Mouse (Mus musculus): ENCODE measurements at regions not wholly inside any gene's neighbourhood (a gene's known extent, or its start where the extent isn't known, plus 50 kb on each side); places are given as distances from the start of the nearest gene placed in this dataset.

GRCm38 (mm10) chr15:13303456-13303855, 130.0 kb upstream of the Cdh6 start:
- 80% methylated on average over 7 of the region's 7 CpGs for WGBS
- H3K4me2 ChIP-seq (replicated peaks; ENCODE audit: low read depth) = no peak overlapping the region
- no peak overlapping the region for H3K4me3 ChIP-seq (ENCODE audit: low read depth, low read length)
- H3K36me3 ChIP-seq (ENCODE audit: control insufficient read depth, insufficient read depth) = no peaks in the 10 kb centered on the region
- no peaks in the 10 kb centered on the region for H3K4me1 ChIP-seq (replicated peaks; ENCODE audit: control insufficient read depth, insufficient read depth, low read length)
- no peak for TF ChIP-seq CTCF (IDR thresholded peaks at IDR 0.05; ENCODE audit: low read depth)
- ATAC-seq = no peak
- H3K27ac ChIP-seq (ENCODE audit: low read depth, low read length) = no peak overlapping the region
- H3K27me3 ChIP-seq (replicated peaks; ENCODE audit: control insufficient read depth, insufficient read depth, low read length) = no peaks in the 10 kb centered on the region
- H3K9me3 ChIP-seq (ENCODE audit: control insufficient read depth) = no peaks in the 10 kb centered on the region
- H3K9ac ChIP-seq (ENCODE audit: low read depth, low read length) = no peak overlapping the region

- Histone ChIP-seq H3K9me3 (ENCODE audit: control insufficient read depth) (no peaks in the 10 kb centered on the region), H3K4me3 (ENCODE audit: low read depth, low read length) (no peak overlapping the region), H3K4me2 (replicated peaks; ENCODE audit: low read depth) (no peak overlapping the region), H3K27ac (ENCODE audit: low read depth, low read length) (no peak overlapping the region), H3K9ac (ENCODE audit: low read depth, low read length) (no peak overlapping the region), H3K4me1 (replicated peaks; ENCODE audit: control insufficient read depth, insufficient read depth, low read length) (no peaks in the 10 kb centered on the region), H3K27me3 (replicated peaks; ENCODE audit: control insufficient read depth, insufficient read depth, low read length) (no peaks in the 10 kb centered on the region), H3K36me3 (ENCODE audit: control insufficient read depth, insufficient read depth) (no peaks in the 10 kb centered on the region)
- 84% methylated on average over 6 of the region's 6 CpGs for WGBS
- TF ChIP-seq CTCF (IDR thresholded peaks at IDR 0.05; ENCODE audit: low read depth) = no peak
- no peak for ATAC-seq
Measured at GRCm38 (mm10) chr15:13302672-13303071, 129.2 kb upstream of the Cdh6 start.

- 55% methylated on average over 6 of the region's 6 CpGs for whole genome bisulfite sequencing
- no peaks in the 10 kb centered on the region for H3K9me3 ChIP-seq (ENCODE audit: control insufficient read depth)
- H3K36me3 ChIP-seq (ENCODE audit: control insufficient read depth, insufficient read depth) = no peaks in the 10 kb centered on the region
- TF ChIP-seq CTCF (IDR thresholded peaks at IDR 0.05; ENCODE audit: low read depth) = no peak
- H3K9ac ChIP-seq (ENCODE audit: low read depth, low read length) = no peak overlapping the region
- no peak for ATAC-seq
- no peak overlapping the region for H3K4me2 ChIP-seq (replicated peaks; ENCODE audit: low read depth)
- H3K4me1 ChIP-seq (replicated peaks; ENCODE audit: control insufficient read depth, insufficient read depth, low read length) = no peaks in the 10 kb centered on the region
- H3K27me3 ChIP-seq (replicated peaks; ENCODE audit: control insufficient read depth, insufficient read depth, low read length) = no peaks in the 10 kb centered on the region
- H3K4me3 ChIP-seq (ENCODE audit: low read depth, low read length) = no peak overlapping the region
- H3K27ac ChIP-seq (ENCODE audit: low read depth, low read length) = no peak overlapping the region
Measured at GRCm38 (mm10) chr15:13296967-13297366, 123.5 kb upstream of the Cdh6 start.

- H3K4me2 ChIP-seq (replicated peaks; ENCODE audit: low read depth) = no peak overlapping the region
- H3K4me3 ChIP-seq (ENCODE audit: low read depth, low read length) = no peak overlapping the region
- no peak for ATAC-seq
- H3K9ac ChIP-seq (ENCODE audit: low read depth, low read length) = no peak overlapping the region
- H3K9me3 ChIP-seq (ENCODE audit: control insufficient read depth) = no peaks in the 10 kb centered on the region
- 85% methylated on average over 3 of the region's 3 CpGs for WGBS
- H3K36me3 ChIP-seq (ENCODE audit: control insufficient read depth, insufficient read depth) = no peaks in the 10 kb centered on the region
- H3K27me3 ChIP-seq (replicated peaks; ENCODE audit: control insufficient read depth, insufficient read depth, low read length) = no peaks in the 10 kb centered on the region
- H3K4me1 ChIP-seq (replicated peaks; ENCODE audit: control insufficient read depth, insufficient read depth, low read length) = no peaks in the 10 kb centered on the region
- no peak for TF ChIP-seq CTCF (IDR thresholded peaks at IDR 0.05; ENCODE audit: low read depth)
- no peak overlapping the region for H3K27ac ChIP-seq (ENCODE audit: low read depth, low read length)
Measured at GRCm38 (mm10) chr15:13289064-13289463, 115.6 kb upstream of the Cdh6 start.

- WGBS = 66% methylated on average over 11 of the region's 11 CpGs
- no peaks in the 10 kb centered on the region for H3K9me3 ChIP-seq (ENCODE audit: control insufficient read depth)
- H3K27ac ChIP-seq (ENCODE audit: low read depth, low read length) = no peak overlapping the region
- ATAC-seq = no peak
- H3K27me3 ChIP-seq (replicated peaks; ENCODE audit: control insufficient read depth, insufficient read depth, low read length) = no peaks in the 10 kb centered on the region
- no peaks in the 10 kb centered on the region for H3K4me1 ChIP-seq (replicated peaks; ENCODE audit: control insufficient read depth, insufficient read depth, low read length)
- H3K36me3 ChIP-seq (ENCODE audit: control insufficient read depth, insufficient read depth) = no peaks in the 10 kb centered on the region
- no peak for TF ChIP-seq CTCF (IDR thresholded peaks at IDR 0.05; ENCODE audit: low read depth)
- no peak overlapping the region for H3K9ac ChIP-seq (ENCODE audit: low read depth, low read length)
- H3K4me2 ChIP-seq (replicated peaks; ENCODE audit: low read depth) = peak overlapping the region; percentile 14; the same call in 1 of the 2 replicates
- H3K4me3 ChIP-seq (ENCODE audit: low read depth, low read length) = no peak overlapping the region
Measured at GRCm38 (mm10) chr15:13287878-13288277, 114.4 kb upstream of the Cdh6 start.

- H3K9me3 ChIP-seq (ENCODE audit: control insufficient read depth) = no peaks in the 10 kb centered on the region
- H3K4me1 ChIP-seq (replicated peaks; ENCODE audit: control insufficient read depth, insufficient read depth, low read length) = no peaks in the 10 kb centered on the region
- H3K27ac ChIP-seq (ENCODE audit: low read depth, low read length) = no peak overlapping the region
- no peak for ATAC-seq
- no peak overlapping the region for H3K9ac ChIP-seq (ENCODE audit: low read depth, low read length)
- H3K4me3 ChIP-seq (ENCODE audit: low read depth, low read length) = no peak overlapping the region
- H3K27me3 ChIP-seq (replicated peaks; ENCODE audit: control insufficient read depth, insufficient read depth, low read length) = no peaks in the 10 kb centered on the region
- WGBS = 59% methylated on average over 3 of the region's 3 CpGs
- no peak overlapping the region for H3K4me2 ChIP-seq (replicated peaks; ENCODE audit: low read depth)
- TF ChIP-seq CTCF (IDR thresholded peaks at IDR 0.05; ENCODE audit: low read depth) = no peak
- no peaks in the 10 kb centered on the region for H3K36me3 ChIP-seq (ENCODE audit: control insufficient read depth, insufficient read depth)
Measured at GRCm38 (mm10) chr15:13285355-13285754, 111.9 kb upstream of the Cdh6 start.

GRCm38 (mm10) chr15:13284219-13284618, 110.7 kb upstream of the Cdh6 start:
- no peak for ATAC-seq
- H3K27me3 ChIP-seq (replicated peaks; ENCODE audit: control insufficient read depth, insufficient read depth, low read length) = no peaks in the 10 kb centered on the region
- H3K9me3 ChIP-seq (ENCODE audit: control insufficient read depth) = no peaks in the 10 kb centered on the region
- 81% methylated on average over 2 of the region's 2 CpGs for WGBS
- no peak for TF ChIP-seq CTCF (IDR thresholded peaks at IDR 0.05; ENCODE audit: low read depth)
- H3K36me3 ChIP-seq (ENCODE audit: control insufficient read depth, insufficient read depth) = no peaks in the 10 kb centered on the region
- no peak overlapping the region for H3K4me3 ChIP-seq (ENCODE audit: low read depth, low read length)
- H3K9ac ChIP-seq (ENCODE audit: low read depth, low read length) = no peak overlapping the region
- H3K27ac ChIP-seq (ENCODE audit: low read depth, low read length) = no peak overlapping the region
- H3K4me2 ChIP-seq (replicated peaks; ENCODE audit: low read depth) = no peak overlapping the region
- H3K4me1 ChIP-seq (replicated peaks; ENCODE audit: control insufficient read depth, insufficient read depth, low read length) = no peaks in the 10 kb centered on the region
